Mouse (Mus musculus): ENCODE data around the gene Gm20431. TPM values are rescaled to one million over a fixed set of nuclear protein-coding genes. Genes with fewer than 3 reads are reported as not detected.

Gene Gm20431
- total and polyA plus RNA-seq, 2 experiments from 2014 or later: 12.0 TPM; not detected in 1

DNA sequence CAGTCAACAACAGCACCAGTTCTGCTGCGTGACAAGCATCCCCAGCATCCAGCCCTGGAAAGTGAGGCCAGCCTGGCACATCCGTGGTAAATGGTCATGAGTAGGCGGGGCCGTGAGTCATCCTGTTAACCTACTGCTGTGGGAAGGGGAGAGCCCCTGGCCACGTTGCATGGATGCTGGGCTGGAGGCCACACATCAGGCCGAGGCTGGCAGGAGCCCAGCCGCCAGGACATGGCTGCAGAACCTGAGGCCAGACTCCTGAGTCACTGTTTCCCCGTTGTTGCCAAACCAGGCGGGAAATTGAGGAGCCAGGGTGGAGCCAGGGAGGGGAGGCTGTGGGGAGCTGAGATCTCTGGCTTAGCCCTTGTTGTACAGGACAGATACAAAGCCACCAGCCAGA is 86.5 kb downstream of the Gm20431 start:
- WGBS: 64% methylated on average over 9 of the region's 9 CpGs
- no peaks in the 10 kb centered on the region for H3K36me3 ChIP-seq (ENCODE audit: insufficient read depth, low read length)

DNA sequence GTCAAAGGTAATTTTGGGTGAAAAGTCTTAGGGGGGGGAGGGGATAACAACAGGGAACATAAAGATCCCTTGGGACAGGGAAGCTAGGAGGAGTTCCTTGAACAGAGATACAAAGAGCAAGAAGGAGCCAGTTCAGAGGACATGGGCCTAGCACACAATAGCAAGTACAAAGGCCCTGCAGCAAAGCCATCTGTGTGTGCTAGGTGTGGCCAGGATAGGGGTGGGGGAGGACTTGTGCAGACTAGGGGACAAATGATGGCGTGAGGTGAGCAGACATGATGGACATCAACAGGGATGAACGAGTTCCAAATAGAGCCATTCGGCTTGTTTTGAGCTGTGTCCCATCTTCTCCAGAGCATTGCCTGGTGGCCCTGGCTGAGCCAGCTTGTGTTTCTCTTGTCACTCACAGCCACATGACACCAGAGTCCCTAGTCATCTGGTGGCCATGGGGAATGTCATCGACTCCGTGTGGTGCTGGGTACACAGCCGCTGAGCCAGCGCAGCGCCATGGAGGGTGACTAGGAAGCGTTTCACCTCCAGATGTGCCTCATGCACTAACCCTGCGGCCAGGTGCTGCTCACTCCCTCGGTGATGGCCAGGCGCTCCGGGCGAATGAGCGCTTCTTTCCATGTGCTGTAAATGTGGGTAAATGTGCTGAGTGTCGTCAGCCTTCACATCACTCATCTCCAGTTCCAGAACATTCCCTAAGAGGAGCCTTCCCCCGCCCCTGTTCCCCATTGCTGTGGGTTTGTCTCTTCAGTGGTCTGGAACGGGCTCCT is 89.7 kb downstream of the Gm20431 start:
- H3K9me3 ChIP-seq (ENCODE audit: low read length): no peaks in the 10 kb centered on the region
- H3K4me2 ChIP-seq (ENCODE audit: low read depth, low read length, poor library complexity, severe bottlenecking): no peak overlapping the region
- ATAC-seq (ENCODE audit: low FRiP score) (no peak), DNase-seq (ENCODE audit: low spot score) (no peak)
- no peak overlapping the region for H3K27ac ChIP-seq (ENCODE audit: low read depth, low read length)
- no peaks in the 10 kb centered on the region for H3K4me1 ChIP-seq (ENCODE audit: insufficient read depth, low read length)
- H3K9ac ChIP-seq (replicated peaks; ENCODE audit: low read length, poor library complexity, severe bottlenecking): no peak overlapping the region
- no peak overlapping the region for H3K4me3 ChIP-seq (ENCODE audit: low read depth, low read length)
- no peaks in the 10 kb centered on the region for H3K27me3 ChIP-seq (ENCODE audit: insufficient read depth, low read length)
- no peaks in the 10 kb centered on the region for H3K36me3 ChIP-seq (ENCODE audit: insufficient read depth, low read length)
- 91% methylated on average over 18 of the region's 18 CpGs for WGBS
- TF ChIP-seq CTCF (IDR thresholded peaks at IDR 0.05): no peak

More for the DNA sequence above, 86.5 kb downstream of the Gm20431 start:
- TF ChIP-seq CTCF (IDR thresholded peaks at IDR 0.05): no peak
- Histone ChIP-seq H3K4me2 (ENCODE audit: low read depth, low read length, poor library complexity, severe bottlenecking) (no peak overlapping the region), H3K9me3 (ENCODE audit: low read length) (no peaks in the 10 kb centered on the region), H3K27me3 (ENCODE audit: insufficient read depth, low read length) (no peaks in the 10 kb centered on the region), H3K9ac (replicated peaks; ENCODE audit: low read length, poor library complexity, severe bottlenecking) (no peak overlapping the region), H3K4me1 (ENCODE audit: insufficient read depth, low read length) (no peaks in the 10 kb centered on the region), H3K27ac (ENCODE audit: low read depth, low read length) (no peak overlapping the region), H3K4me3 (ENCODE audit: low read depth, low read length) (no peak overlapping the region)
- DNase-seq (ENCODE audit: low spot score): no peak
- no peak for ATAC-seq (ENCODE audit: low FRiP score)

DNA sequence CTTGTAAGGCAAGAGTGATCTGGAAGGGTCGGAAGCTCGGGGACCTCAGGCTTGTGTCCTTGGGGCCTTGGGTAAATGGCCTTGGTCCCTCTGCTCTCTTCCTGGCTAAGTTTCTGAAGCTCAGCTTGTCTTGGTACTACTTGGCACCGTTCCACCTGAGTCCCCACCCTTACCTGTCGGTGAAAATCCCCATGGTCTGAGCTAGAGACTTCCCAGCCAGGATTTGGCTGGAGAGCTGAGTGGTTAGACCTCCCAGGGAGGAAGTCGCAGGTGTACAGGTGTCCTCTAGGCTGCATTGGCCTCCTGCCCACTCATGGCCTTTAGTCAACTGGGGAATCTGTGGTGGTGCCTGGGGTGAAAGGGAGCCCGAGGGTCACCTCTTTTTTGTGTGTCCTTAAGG is 90.5 kb downstream of the Gm20431 start:
- Histone ChIP-seq H3K4me2 (ENCODE audit: low read depth, low read length, poor library complexity, severe bottlenecking) (no peak overlapping the region), H3K4me1 (ENCODE audit: insufficient read depth, low read length) (no peaks in the 10 kb centered on the region; the same call in 1 of the 2 replicates), H3K27ac (ENCODE audit: low read depth, low read length) (no peak overlapping the region), H3K36me3 (ENCODE audit: insufficient read depth, low read length) (no peaks in the 10 kb centered on the region), H3K27me3 (ENCODE audit: insufficient read depth, low read length) (no peaks in the 10 kb centered on the region), H3K4me3 (ENCODE audit: low read depth, low read length) (no peak overlapping the region), H3K9me3 (ENCODE audit: low read length) (no peaks in the 10 kb centered on the region), H3K9ac (replicated peaks; ENCODE audit: low read length, poor library complexity, severe bottlenecking) (no peak overlapping the region)
- DNase-seq (ENCODE audit: low spot score) (no peak), ATAC-seq (ENCODE audit: low FRiP score) (no peak)
- WGBS: 91% methylated on average over 6 of the region's 6 CpGs
- no peak for TF ChIP-seq CTCF (IDR thresholded peaks at IDR 0.05)

DNA sequence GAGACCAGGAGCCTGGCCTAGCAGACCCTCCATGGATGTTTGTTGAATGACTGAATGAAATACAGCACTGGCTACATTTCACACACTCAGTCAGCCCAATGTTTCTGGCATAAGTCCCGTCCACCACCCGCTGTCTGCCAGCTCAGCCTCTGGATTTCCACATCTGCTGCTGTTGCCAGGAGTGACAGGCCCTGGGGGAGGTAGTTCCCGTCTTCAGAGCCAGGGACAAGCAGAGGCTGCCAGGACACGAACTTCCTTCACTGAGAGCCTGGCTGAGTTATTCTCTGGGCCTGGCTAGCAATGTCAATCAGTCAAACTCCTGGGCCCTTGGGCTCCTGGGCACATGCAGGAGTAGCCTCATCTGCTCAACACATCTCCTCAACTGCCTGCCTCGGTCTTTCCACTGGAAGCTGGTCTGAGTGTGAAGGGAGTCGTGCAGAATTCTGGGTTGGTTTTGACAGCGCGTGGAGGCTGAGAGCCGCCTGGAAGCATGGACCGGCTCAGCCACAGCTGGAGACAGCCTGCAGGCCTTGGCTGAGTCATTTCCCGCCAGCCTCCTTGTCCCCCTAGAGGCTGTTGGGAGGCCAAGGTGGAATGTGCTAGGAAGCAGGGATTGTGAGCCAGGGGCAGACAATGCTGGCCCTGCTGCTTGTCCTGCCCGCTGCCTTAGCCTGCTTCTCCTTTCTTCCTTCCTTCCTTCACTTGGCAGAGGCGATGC is 91.2 kb downstream of the Gm20431 start:
- H3K27ac ChIP-seq (ENCODE audit: low read depth, low read length): no peak overlapping the region
- DNase-seq (ENCODE audit: low spot score): peak; percentile 40
- 57% methylated on average over 13 of the region's 13 CpGs for WGBS
- H3K9ac ChIP-seq (replicated peaks; ENCODE audit: low read length, poor library complexity, severe bottlenecking): no peak overlapping the region
- H3K4me3 ChIP-seq (ENCODE audit: low read depth, low read length): no peak overlapping the region
- no peaks in the 10 kb centered on the region for H3K9me3 ChIP-seq (ENCODE audit: low read length)
- no peaks in the 10 kb centered on the region for H3K36me3 ChIP-seq (ENCODE audit: insufficient read depth, low read length)
- ATAC-seq (ENCODE audit: low FRiP score): no peak
- no peaks in the 10 kb centered on the region; the same call in 1 of the 2 replicates for H3K4me1 ChIP-seq (ENCODE audit: insufficient read depth, low read length)
- no peak for TF ChIP-seq CTCF (IDR thresholded peaks at IDR 0.05)
- H3K4me2 ChIP-seq (ENCODE audit: low read depth, low read length, poor library complexity, severe bottlenecking): no peak overlapping the region
- H3K27me3 ChIP-seq (ENCODE audit: insufficient read depth, low read length): no peaks in the 10 kb centered on the region

DNA sequence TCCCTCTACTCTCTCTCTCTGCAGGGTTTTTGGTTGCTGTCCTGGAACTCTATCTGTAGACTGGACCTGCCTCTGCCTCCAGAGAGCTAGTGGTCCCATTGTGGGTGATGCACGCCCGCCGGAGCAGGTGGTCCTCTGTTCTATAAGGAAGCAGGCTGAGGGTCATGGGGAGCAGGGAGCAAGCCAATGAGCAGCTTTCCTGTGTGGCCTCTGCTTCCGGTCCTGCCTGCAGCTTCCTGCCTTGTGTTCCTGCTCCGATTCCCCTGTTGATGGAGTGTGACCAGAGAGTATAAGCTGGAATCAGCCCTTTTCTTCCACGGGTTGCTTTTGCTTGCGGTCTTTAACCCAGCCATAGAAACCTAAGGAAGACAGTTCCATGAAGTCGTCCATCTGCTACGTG is 93.2 kb downstream of the Gm20431 start:
- no peak for TF ChIP-seq CTCF (IDR thresholded peaks at IDR 0.05)
- ATAC-seq (ENCODE audit: low FRiP score): no peak
- no peak for DNase-seq (ENCODE audit: low spot score)
- H3K9ac ChIP-seq (replicated peaks; ENCODE audit: low read length, poor library complexity, severe bottlenecking): no peak overlapping the region
- no peaks in the 10 kb centered on the region for H3K36me3 ChIP-seq (ENCODE audit: insufficient read depth, low read length)
- no peak overlapping the region for H3K4me3 ChIP-seq (ENCODE audit: low read depth, low read length)
- H3K9me3 ChIP-seq (ENCODE audit: low read length): no peaks in the 10 kb centered on the region
- no peaks in the 10 kb centered on the region; the same call in 1 of the 2 replicates for H3K4me1 ChIP-seq (ENCODE audit: insufficient read depth, low read length)
- no peak overlapping the region for H3K27ac ChIP-seq (ENCODE audit: low read depth, low read length)
- WGBS: 81% methylated on average over 9 of the region's 9 CpGs
- no peak overlapping the region for H3K4me2 ChIP-seq (ENCODE audit: low read depth, low read length, poor library complexity, severe bottlenecking)
- no peaks in the 10 kb centered on the region for H3K27me3 ChIP-seq (ENCODE audit: insufficient read depth, low read length)

DNA sequence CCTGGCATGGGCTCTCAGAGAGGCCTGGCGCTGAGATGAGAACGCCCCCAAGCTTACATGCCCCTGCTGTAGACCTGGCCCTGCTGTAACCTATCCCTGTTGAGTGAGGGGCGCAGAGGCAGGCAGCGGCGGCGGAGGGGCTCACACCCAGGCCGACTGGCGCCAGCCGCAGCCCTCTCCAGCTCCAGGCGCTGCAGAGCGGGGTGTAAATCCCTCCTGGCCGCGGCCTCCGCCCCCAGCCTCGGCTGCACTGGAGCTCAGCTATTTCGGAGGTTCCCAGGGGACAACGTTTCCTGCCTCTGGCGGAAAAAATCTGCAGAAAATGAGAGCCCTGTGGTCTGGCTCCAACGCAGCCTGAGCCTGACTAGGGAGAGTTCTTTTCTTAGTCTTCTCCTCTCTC is 95.6 kb downstream of the Gm20431 start:
- no peaks in the 10 kb centered on the region; the same call in 1 of the 2 replicates for H3K4me1 ChIP-seq (ENCODE audit: insufficient read depth, low read length)
- ATAC-seq (ENCODE audit: low FRiP score): no peak
- no peaks in the 10 kb centered on the region for H3K36me3 ChIP-seq (ENCODE audit: insufficient read depth, low read length)
- H3K9me3 ChIP-seq (ENCODE audit: low read length): no peaks in the 10 kb centered on the region
- DNase-seq (ENCODE audit: low spot score): no peak
- WGBS: 30% methylated on average over 17 of the region's 19 CpGs
- H3K4me3 ChIP-seq (ENCODE audit: low read depth, low read length): no peak overlapping the region
- no peak for TF ChIP-seq CTCF (IDR thresholded peaks at IDR 0.05)
- H3K27ac ChIP-seq (ENCODE audit: low read depth, low read length): no peak overlapping the region; the same call in 1 of the 2 replicates
- H3K27me3 ChIP-seq (ENCODE audit: insufficient read depth, low read length): no peaks in the 10 kb centered on the region
- no peak overlapping the region for H3K9ac ChIP-seq (replicated peaks; ENCODE audit: low read length, poor library complexity, severe bottlenecking)
- peak overlapping the region; percentile 1; the same call in 1 of the 2 replicates for H3K4me2 ChIP-seq (ENCODE audit: low read depth, low read length, poor library complexity, severe bottlenecking)

All from midbrain, postnatal 0 days (tissue).